Mouse (Mus musculus) olfactory bulb, adult 2 months (tissue): ENCODE data around the gene Tenm2. TPM values are rescaled to one million over a fixed set of nuclear protein-coding genes. Genes with fewer than 3 reads are reported as not detected.

ENCODE experiments used
- H3K27ac ChIP-seq: fragments of 200-500 bp; 2 replicates; pipeline ENCODE4 v1.5.1; 2012; ENCODE audit warnings: low read depth, low read length; ENCODE audit not compliant: insufficient read depth
- H3K4me1 ChIP-seq: fragments of 200-500 bp; 2 replicates; pipeline ENCODE4 v1.6.1; 2012; ENCODE audit warnings: low read length; ENCODE audit not compliant: control insufficient read depth, insufficient read depth
- H3K4me3 ChIP-seq: fragments of 200-500 bp; 2 replicates; pipeline ENCODE4 v1.5.1; 2012; ENCODE audit warnings: mild to moderate bottlenecking, low read depth, low read length, moderate library complexity; ENCODE audit not compliant: insufficient read depth
- CTCF ChIP-seq: fragments of 200-500 bp; IDR thresholded peaks from 2 replicates; pipeline ENCODE4 v1.5.1; 2012; ENCODE audit warnings: low read depth, mild to moderate bottlenecking, low read length, moderate library complexity; ENCODE audit not compliant: insufficient read depth
- POLR2A ChIP-seq: fragments of 200-500 bp; IDR thresholded peaks from 2 replicates; pipeline ENCODE4 v1.6.1; 2012; ENCODE audit warnings: mild to moderate bottlenecking, low read depth, low read length, moderate library complexity; ENCODE audit not compliant: insufficient read depth
- WGBS: fragments of 180-500 bp; shearing (Covaris S2); methylation state at CpG from one replicate; pipeline ENCODE4 v1.1.7; 2018; 5-methylcytosine and 5-hydroxymethylcytosine counted together
- polyA plus RNA-seq: library from polyadenylated mRNA; stranded (reverse); fragments of >200 nt; gene quantifications from 2 replicates; pipeline ENCODE4 v1.2.4, GENCODE M21; 2012; ENCODE audit warnings: low replicate concordance; ENCODE audit not compliant: missing spikeins, insufficient read depth, insufficient read length

Tenm2 gene
- polyA plus RNA-seq, 1 experiment = not detected

DNA sequence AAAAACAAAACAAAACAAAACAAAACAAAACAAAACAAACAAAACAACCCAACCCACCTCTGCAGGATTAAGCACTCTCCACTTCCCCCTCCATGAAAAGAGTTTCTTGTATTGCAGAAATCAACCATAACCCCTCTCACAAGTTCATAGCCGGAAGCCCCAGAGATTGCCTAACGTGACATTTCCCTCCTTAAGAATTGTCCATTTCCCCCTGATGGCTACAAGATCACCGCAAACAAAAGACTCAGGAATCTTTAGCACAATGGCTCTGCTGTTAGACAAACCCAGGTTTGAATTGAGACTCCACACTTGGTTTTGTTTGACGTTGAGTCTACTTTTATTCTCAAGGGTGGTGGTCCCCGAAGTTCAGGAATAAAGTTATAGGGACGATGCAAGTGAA, 1063.2 kb downstream of the Tenm2 start:
- no peak for TF ChIP-seq POLR2A
- TF ChIP-seq CTCF = no peak
- Histone ChIP-seq H3K27ac (no peak overlapping the region), H3K4me3 (no peak overlapping the region), H3K4me1 (peaks cover 9% of the 10 kb centered on the region)
- WGBS = 84% methylated on average over 6 of the region's 6 CpGs

- TF ChIP-seq CTCF = no peak
- no peak for TF ChIP-seq POLR2A
- peaks cover 9% of the 10 kb centered on the region for H3K4me1 ChIP-seq
- no peak overlapping the region for H3K27ac ChIP-seq
- no peak overlapping the region for H3K4me3 ChIP-seq
- WGBS = 95% methylated on average over 7 of the region's 7 CpGs
These were observed 1063.8 kb downstream of the Tenm2 start for GRCm38 (mm10) chr11:36171991-36172390.

DNA sequence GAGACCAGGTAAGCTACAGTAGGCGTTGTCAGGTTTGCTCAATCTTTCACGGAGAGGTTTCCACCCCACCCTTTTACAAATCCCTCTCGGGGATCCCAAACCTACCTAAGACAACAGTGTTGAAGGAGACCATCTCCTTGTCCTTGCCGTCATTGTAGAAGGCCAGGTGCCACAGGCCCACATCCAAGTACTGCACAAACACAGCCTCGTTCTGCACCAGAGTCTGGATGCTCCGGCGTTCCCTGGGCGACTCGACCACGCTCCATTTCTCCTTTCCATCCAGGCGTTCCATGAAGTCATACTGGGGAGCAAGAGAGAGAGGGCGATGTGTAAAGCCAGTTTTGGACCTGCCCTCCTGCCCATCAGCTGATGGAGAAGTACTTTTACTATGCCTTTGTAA, 1064.5 kb downstream of the Tenm2 start:
- Histone ChIP-seq H3K27ac (no peak overlapping the region), H3K4me3 (no peak overlapping the region), H3K4me1 (peaks cover 6% of the 10 kb centered on the region)
- WGBS = 98% methylated on average over 12 of the region's 12 CpGs
- TF ChIP-seq CTCF = no peak
- no peak for TF ChIP-seq POLR2A

- no peak overlapping the region for H3K27ac ChIP-seq
- H3K4me3 ChIP-seq = no peak overlapping the region
- TF ChIP-seq CTCF (no peak), POLR2A (no peak)
- WGBS = 87% methylated on average over 4 of the region's 4 CpGs
- no peaks in the 10 kb centered on the region for H3K4me1 ChIP-seq
These were observed 1066.0 kb downstream of the Tenm2 start for GRCm38 (mm10) chr11:36169738-36170137.

- H3K4me1 ChIP-seq = no peaks in the 10 kb centered on the region
- no peak overlapping the region for H3K27ac ChIP-seq
- WGBS = 89% methylated on average over 6 of the region's 6 CpGs
- no peak overlapping the region for H3K4me3 ChIP-seq
- TF ChIP-seq POLR2A = no peak
- no peak for TF ChIP-seq CTCF
These were observed 1066.7 kb downstream of the Tenm2 start for GRCm38 (mm10) chr11:36168921-36169537.

GRCm38 (mm10) chr11:36167766-36168318, 1067.9 kb downstream of the Tenm2 start:
- WGBS = 78% methylated on average over 10 of the region's 10 CpGs
- no peaks in the 10 kb centered on the region for H3K4me1 ChIP-seq
- H3K27ac ChIP-seq = no peak overlapping the region
- TF ChIP-seq CTCF (no peak), POLR2A (no peak)
- no peak overlapping the region for H3K4me3 ChIP-seq

DNA sequence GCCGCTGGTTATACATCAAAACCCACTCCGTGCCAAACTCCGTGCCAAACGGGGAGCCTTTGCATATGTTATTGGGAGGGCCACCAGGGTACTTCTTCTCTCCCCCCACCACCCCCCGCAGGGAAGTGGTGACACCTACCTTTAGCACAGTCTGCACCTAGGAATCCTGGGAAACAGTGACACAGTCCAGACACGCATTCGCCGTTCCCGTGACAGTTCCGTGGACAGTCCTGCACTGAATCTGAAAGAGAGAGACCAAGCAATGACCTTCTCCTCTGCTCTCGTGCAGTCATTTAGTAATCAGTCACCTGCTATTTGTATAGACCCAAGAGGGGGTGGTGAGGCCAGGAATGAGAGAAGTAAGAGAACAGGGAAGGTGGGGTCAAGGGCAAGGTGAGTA, 1072.2 kb downstream of the Tenm2 start:
- H3K4me3 ChIP-seq = no peak overlapping the region
- TF ChIP-seq CTCF = no peak
- no peak for TF ChIP-seq POLR2A
- H3K27ac ChIP-seq = no peak overlapping the region
- H3K4me1 ChIP-seq = no peaks in the 10 kb centered on the region
- WGBS = 93% methylated on average over 11 of the region's 11 CpGs

DNA sequence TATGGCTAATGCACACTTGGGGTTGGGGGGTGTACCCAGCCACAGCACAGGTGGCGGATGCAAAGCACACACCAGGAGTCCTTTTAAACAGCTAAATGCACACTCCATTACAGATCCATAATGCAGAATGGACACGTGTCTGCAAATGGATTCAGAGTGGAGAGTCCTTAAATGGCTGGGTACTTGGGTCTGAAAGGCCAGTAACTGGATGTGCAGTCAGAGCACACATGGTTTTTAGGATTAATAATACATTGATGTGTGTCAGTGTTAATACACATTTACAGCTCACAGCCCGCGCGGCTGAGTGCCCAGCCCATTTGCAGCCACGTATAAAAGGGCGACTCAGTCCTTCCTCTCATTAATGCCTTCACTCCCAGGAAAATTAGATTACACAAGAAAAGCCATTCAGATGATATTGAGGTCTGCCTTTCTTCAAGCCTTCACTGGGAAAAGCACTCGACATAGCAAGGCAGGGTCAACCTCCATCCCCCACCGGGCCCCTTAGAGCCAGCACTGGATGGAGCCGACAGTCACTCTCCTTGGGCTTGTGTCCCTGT, 1073.9 kb downstream of the Tenm2 start:
- Histone ChIP-seq H3K4me3 (no peak overlapping the region), H3K27ac (no peak overlapping the region), H3K4me1 (no peaks in the 10 kb centered on the region)
- WGBS = 60% methylated on average over 10 of the region's 10 CpGs
- TF ChIP-seq CTCF = no peak
- no peak for TF ChIP-seq POLR2A

DNA sequence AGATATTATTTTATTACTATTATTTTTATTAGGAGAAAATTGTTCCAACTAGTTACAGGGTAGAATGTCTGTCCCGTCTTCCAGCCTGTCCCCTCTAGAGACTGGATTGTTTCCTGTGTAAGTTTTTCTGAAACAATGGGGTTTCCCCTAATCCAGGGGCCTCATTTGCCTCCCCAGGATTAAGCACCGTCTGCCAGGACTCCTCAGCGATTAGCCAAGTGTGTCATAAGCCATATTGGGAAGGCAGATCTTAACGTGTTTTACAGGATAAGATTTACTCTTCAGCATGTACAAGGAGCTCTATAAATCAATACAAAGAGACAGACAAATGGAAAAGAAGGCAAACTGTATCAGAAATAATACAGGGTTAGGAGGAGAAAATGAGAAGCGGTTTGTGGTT, 1082.3 kb downstream of the Tenm2 start:
- no peak overlapping the region for H3K27ac ChIP-seq
- TF ChIP-seq POLR2A = no peak
- 65% methylated on average over 5 of the region's 5 CpGs for WGBS
- peaks cover 5% of the 10 kb centered on the region; the same call in 1 of the 2 replicates for H3K4me1 ChIP-seq
- no peak overlapping the region for H3K4me3 ChIP-seq
